Mouse (Mus musculus) urinary bladder, postnatal 14 days (tissue): ENCODE results near the gene Stat1.

Experiments
- DNase-seq: peaks from one replicate; pipeline ENCODE4 v3.0.0; 2021; ENCODE audit warnings: low spot score

Gene Stat1

GRCm38 (mm10) chr1:52118860-52119591 lies at the start of gene Stat1:
Gene Stat1 (plus strand): TSS chr1:52119440.
- DNase-seq = peak; percentile 85

GRCm38 (mm10) chr1:52079724-52080367 lies 39.4 kb upstream of the Stat1 start:
- no peak for DNase-seq

- no peak for DNase-seq
Measured at GRCm38 (mm10) chr1:52080375-52080774, 38.9 kb upstream of the Stat1 start.

GRCm38 (mm10) chr1:52086236-52086635 lies 33.0 kb upstream of the Stat1 start:
- DNase-seq = no peak

- no peak for DNase-seq
Measured at GRCm38 (mm10) chr1:52087128-52087527, 32.1 kb upstream of the Stat1 start.

- peak; percentile 42 for DNase-seq
Measured at GRCm38 (mm10) chr1:52088634-52089033, 30.6 kb upstream of the Stat1 start.

- DNase-seq = peak; percentile 49
Measured at GRCm38 (mm10) chr1:52098618-52099232, 20.5 kb upstream of the Stat1 start.

- no peak for DNase-seq
Measured at GRCm38 (mm10) chr1:52100496-52100895, 18.7 kb upstream of the Stat1 start.

GRCm38 (mm10) chr1:52102795-52103194 lies 16.4 kb upstream of the Stat1 start:
- DNase-seq = no peak

GRCm38 (mm10) chr1:52107206-52107605 lies 12.0 kb upstream of the Stat1 start:
- DNase-seq = no peak

- DNase-seq = no peak
Measured at GRCm38 (mm10) chr1:52111217-52111616, 8.0 kb upstream of the Stat1 start.

- no peak for DNase-seq
Measured at GRCm38 (mm10) chr1:52112301-52112700, 6.9 kb upstream of the Stat1 start.

- DNase-seq = peak; percentile 3
Measured at GRCm38 (mm10) chr1:52113067-52113665, 6.1 kb upstream of the Stat1 start.

GRCm38 (mm10) chr1:52113666-52114069 lies 5.6 kb upstream of the Stat1 start:
- peak; percentile 98 for DNase-seq

GRCm38 (mm10) chr1:52116441-52116840 lies 2.8 kb upstream of the Stat1 start:
- DNase-seq = no peak

- no peak for DNase-seq
Measured at GRCm38 (mm10) chr1:52117777-52118176, 1.5 kb upstream of the Stat1 start.

- peak; percentile 14 for DNase-seq
Measured at GRCm38 (mm10) chr1:52119691-52120090, 451 bp downstream of the Stat1 start.

GRCm38 (mm10) chr1:52120191-52120590 lies 951 bp downstream of the Stat1 start:
- no peak for DNase-seq

GRCm38 (mm10) chr1:52121052-52121451 lies 1.8 kb downstream of the Stat1 start:
- no peak for DNase-seq

- DNase-seq = no peak
Measured at GRCm38 (mm10) chr1:52124818-52125217, 5.6 kb downstream of the Stat1 start.

GRCm38 (mm10) chr1:52127350-52127749 lies 8.1 kb downstream of the Stat1 start:
- DNase-seq = no peak

- no peak for DNase-seq
Measured at GRCm38 (mm10) chr1:52129794-52130193, 10.6 kb downstream of the Stat1 start.
